Mouse (Mus musculus) kidney, adult 2 months (tissue): ENCODE measurements at regions not wholly inside any gene's neighbourhood (a gene's known extent, or its start where the extent isn't known, plus 50 kb on each side); places are given as distances from the start of the nearest gene placed in this dataset.

Experiments
- CTCF ChIP-seq: fragments of 200-500 bp; conservative IDR thresholded peaks from 2 replicates; pipeline ENCODE4 v1.5.1; 2011; ENCODE audit warnings: low read depth, mild to moderate bottlenecking, control low read depth, low read length, moderate library complexity, mixed read lengths; ENCODE audit not compliant: insufficient read depth, insufficient read length
- POLR2A ChIP-seq: fragments of 200-500 bp; IDR thresholded peaks from one replicate; pipeline ENCODE4 v1.6.1; 2011; ENCODE audit warnings: low read depth, low read length, control low read depth

DNA sequence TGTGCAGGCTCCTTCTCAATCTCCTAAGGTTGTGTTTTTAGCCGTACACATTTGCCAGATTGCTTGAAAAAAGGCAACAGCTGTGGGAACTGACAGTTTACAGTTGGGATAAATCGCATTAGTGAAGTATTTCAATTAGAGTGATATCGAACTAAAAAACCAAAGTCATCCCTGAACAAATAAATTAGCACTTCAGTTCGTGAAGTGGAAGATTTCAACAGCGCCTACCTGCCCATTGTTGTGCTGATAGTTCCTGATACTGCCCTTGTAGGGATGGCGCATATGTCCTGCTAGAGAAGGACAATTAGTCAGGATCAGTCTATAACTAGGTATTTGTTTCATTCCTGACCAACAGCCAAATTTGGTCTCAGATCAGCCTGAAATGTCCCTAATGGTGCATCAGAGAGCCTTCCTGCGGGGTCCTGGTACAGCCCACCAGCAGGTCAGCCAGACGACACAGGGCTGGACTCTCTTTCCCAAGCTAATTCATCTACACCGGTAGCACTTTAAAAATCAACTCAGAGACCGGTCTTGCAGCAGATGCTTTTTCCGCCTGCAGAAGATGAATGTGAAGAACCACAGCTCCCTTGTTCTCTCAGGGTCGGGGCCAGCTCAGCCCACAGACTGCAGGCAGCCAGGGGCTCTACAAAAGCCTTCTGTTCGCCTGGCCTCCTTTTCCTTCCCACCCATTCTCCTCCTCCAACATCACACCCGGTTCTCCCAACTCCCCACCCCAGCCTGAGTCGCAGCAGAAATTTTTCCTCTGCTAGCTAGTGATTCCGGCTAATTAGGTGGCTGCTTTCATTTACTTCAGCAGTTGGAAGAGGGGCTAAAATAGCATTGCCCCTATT, 146.1 kb downstream of the Psat1 start:
- TF ChIP-seq CTCF (no peak), POLR2A (no peak)
